Mouse (Mus musculus): ENCODE results near the gene Rfx5.

Gene Rfx5

DNA sequence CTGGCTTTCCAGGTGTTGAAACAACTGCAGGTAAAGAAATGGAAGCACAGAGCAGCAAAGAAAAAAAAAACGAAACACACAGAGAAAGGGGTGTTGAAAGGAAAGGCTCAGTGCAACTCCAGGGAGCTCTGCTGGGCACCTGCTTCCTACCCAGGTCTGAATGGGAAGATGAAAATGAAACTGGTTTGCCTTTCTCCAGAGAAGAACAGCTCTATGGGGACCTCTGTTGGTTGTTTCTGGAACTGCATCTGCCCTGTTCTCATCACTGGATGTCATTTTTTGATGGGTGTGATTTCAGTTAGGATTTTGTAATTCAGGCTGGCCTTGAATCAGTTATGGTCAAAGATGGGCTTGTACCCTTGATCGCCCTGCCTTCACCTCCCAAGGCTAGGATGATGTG is 43.1 kb downstream of the Rfx5 start:
- peak in 1 of 2 experiments; percentile 80 for DNase-seq (ENCODE audit: low spot score in 2 of 2)

DNA sequence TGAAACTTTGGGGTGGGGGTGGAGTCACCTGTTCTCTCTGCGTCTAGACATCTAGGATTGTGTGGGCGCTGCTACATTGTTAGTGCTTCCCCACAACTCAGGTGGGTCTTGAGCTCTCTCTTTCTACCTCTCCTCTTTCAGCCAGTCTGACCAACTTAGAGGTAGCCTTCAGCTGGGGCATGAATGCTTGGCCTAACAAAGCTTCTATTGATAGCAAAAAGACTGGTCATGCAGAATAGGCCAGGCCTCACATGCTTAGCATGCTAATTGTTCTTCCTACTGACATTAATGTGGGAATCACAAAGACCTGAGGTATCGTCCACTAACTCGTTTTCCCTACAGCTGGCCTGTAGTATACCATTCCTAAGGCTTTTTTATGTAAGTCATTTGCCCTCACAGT is 48.7 kb downstream of the Rfx5 start:
- DNase-seq (ENCODE audit: low spot score in 2 of 2) = no peak

DNA sequence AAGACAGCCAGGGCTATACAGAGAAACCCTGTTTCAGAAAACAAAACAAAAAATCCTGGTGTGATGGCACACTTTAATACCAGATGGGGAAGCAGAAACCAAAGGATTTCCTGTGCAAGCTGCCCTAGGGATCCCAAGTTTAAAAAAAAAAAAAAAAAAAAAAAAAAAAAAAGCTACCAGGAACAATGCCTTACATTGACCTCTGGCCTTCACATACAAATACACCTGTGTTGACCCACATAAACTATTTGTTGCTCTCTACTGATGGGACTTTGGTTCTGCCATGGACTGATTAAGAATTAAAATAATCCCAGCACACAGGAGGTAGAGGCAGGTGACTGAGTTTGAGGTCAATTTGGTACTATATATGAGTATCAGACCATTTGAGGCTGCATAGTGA is 49.4 kb downstream of the Rfx5 start:
- no peak for DNase-seq (ENCODE audit: low spot score in 2 of 2)

DNA sequence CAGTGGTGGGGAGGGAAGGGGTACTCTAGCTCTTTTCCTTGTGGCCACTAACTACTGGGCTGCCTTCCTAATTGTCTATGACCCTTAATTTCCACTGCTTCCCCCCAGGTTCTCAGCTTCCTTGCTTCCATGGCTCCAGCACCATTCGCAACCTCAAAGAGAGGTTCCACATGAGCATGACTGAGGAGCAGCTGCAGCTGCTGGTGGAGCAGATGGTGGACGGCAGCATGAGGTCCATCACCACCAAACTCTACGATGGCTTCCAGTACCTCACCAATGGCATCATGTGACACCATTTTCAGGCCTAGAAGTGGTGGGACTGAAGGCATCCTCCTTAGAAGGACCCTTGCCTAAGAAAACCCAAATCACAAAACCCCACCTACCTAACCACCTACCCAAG is 51.8 kb downstream of the Rfx5 start:
- no peak for DNase-seq (ENCODE audit: low spot score in 2 of 2)

DNA sequence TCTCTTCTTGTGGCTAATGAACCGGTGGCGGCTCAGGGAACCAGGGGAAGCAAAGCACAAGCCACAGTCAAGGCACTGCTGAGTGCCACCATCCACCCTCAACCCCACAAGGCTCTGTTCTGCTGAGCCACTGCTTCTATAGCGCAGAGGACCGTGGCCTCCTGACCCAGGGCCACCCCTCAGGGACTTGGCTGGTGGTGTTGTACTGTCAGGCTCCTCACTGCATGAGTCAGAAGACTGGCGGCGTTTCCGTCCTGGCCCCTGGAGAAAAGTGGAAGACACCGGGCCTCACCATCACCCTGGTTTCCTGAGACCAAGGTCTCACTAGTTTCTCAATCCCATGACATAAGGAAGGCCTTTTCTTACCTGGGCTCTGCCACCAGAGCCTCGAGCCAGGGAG is 53.8 kb downstream of the Rfx5 start:
- no peak for DNase-seq (ENCODE audit: low spot score in 2 of 2)

DNA sequence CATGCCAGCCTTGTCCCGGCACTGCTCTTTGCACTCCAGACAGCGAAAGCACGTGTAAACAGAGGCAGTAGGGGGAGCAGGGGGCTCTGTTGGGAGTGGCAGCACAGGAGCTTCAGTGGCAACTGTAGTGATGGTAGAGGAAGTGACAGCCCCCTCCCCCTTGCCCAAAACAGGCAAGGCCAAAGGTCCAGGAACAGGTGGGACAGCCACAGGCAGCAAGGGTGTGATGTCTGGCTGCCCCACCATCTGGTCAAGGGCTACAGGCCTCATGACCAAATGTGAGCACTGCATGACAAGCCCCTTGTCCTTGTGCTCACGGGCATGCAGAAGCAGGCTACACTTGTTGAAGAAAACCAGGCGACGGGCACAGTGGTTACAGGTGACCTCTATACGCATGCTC is 56.5 kb downstream of the Rfx5 start:
- DNase-seq (ENCODE audit: low spot score in 2 of 2) = no peak
